Mouse (Mus musculus): ENCODE measurements around the gene Ddx4.

Ddx4 gene

GRCm38 (mm10) chr13:112652205-112652604 lies at the start of gene Ddx4:
TSS of gene Ddx4 (minus strand) at chr13:112652475.
- in situ Hi-C loops (cut with MboI; ENCODE audit: low pct_unique_long_range_greater_than_20kb in 1 of 2, low sequenced_read_pairs in 2 of 2, unreplicated experiment in 1 of 2) = no loop called here

- in situ Hi-C loops (cut with MboI; ENCODE audit: low pct_unique_long_range_greater_than_20kb in 1 of 2, low sequenced_read_pairs in 2 of 2, unreplicated experiment in 1 of 2) = no loop called here
Observed at GRCm38 (mm10) chr13:112701256-112701655, 49.0 kb upstream of the Ddx4 start.

GRCm38 (mm10) chr13:112695526-112696240 lies 43.4 kb upstream of the Ddx4 start:
- in situ Hi-C loops (cut with MboI; ENCODE audit: low pct_unique_long_range_greater_than_20kb in 1 of 2, low sequenced_read_pairs in 2 of 2, unreplicated experiment in 1 of 2) = no loop called here

- in situ Hi-C loops (cut with MboI; ENCODE audit: low pct_unique_long_range_greater_than_20kb in 1 of 2, low sequenced_read_pairs in 2 of 2, unreplicated experiment in 1 of 2) = no loop called here
Observed at GRCm38 (mm10) chr13:112692870-112693553, 40.7 kb upstream of the Ddx4 start.

GRCm38 (mm10) chr13:112686155-112686554 lies 33.9 kb upstream of the Ddx4 start:
- in situ Hi-C loops (cut with MboI; ENCODE audit: low pct_unique_long_range_greater_than_20kb in 1 of 2, low sequenced_read_pairs in 2 of 2, unreplicated experiment in 1 of 2) = loop anchor here in 1 of 2 experiments (10.0 kb wide), 1 partner anchor 189 kb away; no protein-coding TSS in a partner anchor

- in situ Hi-C loops (cut with MboI; ENCODE audit: low pct_unique_long_range_greater_than_20kb in 1 of 2, low sequenced_read_pairs in 2 of 2, unreplicated experiment in 1 of 2) = loop anchor here in 1 of 2 experiments (10.0 kb wide), 1 partner anchor 191 kb away; no protein-coding TSS in a partner anchor
Observed at GRCm38 (mm10) chr13:112683970-112684369, 31.7 kb upstream of the Ddx4 start.

GRCm38 (mm10) chr13:112683312-112683711 lies 31.0 kb upstream of the Ddx4 start:
- in situ Hi-C loops (cut with MboI; ENCODE audit: low pct_unique_long_range_greater_than_20kb in 1 of 2, low sequenced_read_pairs in 2 of 2, unreplicated experiment in 1 of 2) = loop anchor here in 1 of 2 experiments (10.0 kb wide), 1 partner anchor 191 kb away; no protein-coding TSS in a partner anchor

GRCm38 (mm10) chr13:112678154-112678553 lies 25.9 kb upstream of the Ddx4 start:
- in situ Hi-C loops (cut with MboI; ENCODE audit: low pct_unique_long_range_greater_than_20kb in 1 of 2, low sequenced_read_pairs in 2 of 2, unreplicated experiment in 1 of 2) = loop anchor here in 1 of 2 experiments (10.0 kb wide), 1 partner anchor 177 kb away; no protein-coding TSS in a partner anchor

- in situ Hi-C loops (cut with MboI; ENCODE audit: low pct_unique_long_range_greater_than_20kb in 1 of 2, low sequenced_read_pairs in 2 of 2, unreplicated experiment in 1 of 2) = loop anchor here (5.0 to 10.0 kb wide), 2 partner anchors 181 to 188 kb away; no protein-coding TSS in a partner anchor
Observed at GRCm38 (mm10) chr13:112673899-112674447, 21.7 kb upstream of the Ddx4 start.

- in situ Hi-C loops (cut with MboI; ENCODE audit: low pct_unique_long_range_greater_than_20kb in 1 of 2, low sequenced_read_pairs in 2 of 2, unreplicated experiment in 1 of 2) = loop anchor here (5.0 to 10.0 kb wide), 2 partner anchors 182 to 190 kb away; no protein-coding TSS in a partner anchor
Observed at GRCm38 (mm10) chr13:112672797-112673196, 20.5 kb upstream of the Ddx4 start.

GRCm38 (mm10) chr13:112671708-112672107 lies 19.4 kb upstream of the Ddx4 start:
- in situ Hi-C loops (cut with MboI; ENCODE audit: low pct_unique_long_range_greater_than_20kb in 1 of 2, low sequenced_read_pairs in 2 of 2, unreplicated experiment in 1 of 2) = loop anchor here (5.0 to 10.0 kb wide), 2 partner anchors 183 to 191 kb away; no protein-coding TSS in a partner anchor

GRCm38 (mm10) chr13:112667215-112667614 lies 14.9 kb upstream of the Ddx4 start:
- in situ Hi-C loops (cut with MboI; ENCODE audit: low pct_unique_long_range_greater_than_20kb in 1 of 2, low sequenced_read_pairs in 2 of 2, unreplicated experiment in 1 of 2) = loop anchor here (5.0 to 10.0 kb wide), 2 partner anchors 368 to 370 kb away; partner anchors contain the start of gene Cdc20b (in 2 of the 2)

GRCm38 (mm10) chr13:112666433-112667024 lies 14.3 kb upstream of the Ddx4 start:
- in situ Hi-C loops (cut with MboI; ENCODE audit: low pct_unique_long_range_greater_than_20kb in 1 of 2, low sequenced_read_pairs in 2 of 2, unreplicated experiment in 1 of 2) = loop anchor here (5.0 to 10.0 kb wide), 2 partner anchors 368 to 371 kb away; partner anchors contain the start of gene Cdc20b (in 2 of the 2)

- in situ Hi-C loops (cut with MboI; ENCODE audit: low pct_unique_long_range_greater_than_20kb in 1 of 2, low sequenced_read_pairs in 2 of 2, unreplicated experiment in 1 of 2) = loop anchor here in 1 of 2 experiments (10.0 kb wide), 1 partner anchor 373 kb away; the partner anchor contains the start of gene Cdc20b
Observed at GRCm38 (mm10) chr13:112661687-112662086, 9.4 kb upstream of the Ddx4 start.

- in situ Hi-C loops (cut with MboI; ENCODE audit: low pct_unique_long_range_greater_than_20kb in 1 of 2, low sequenced_read_pairs in 2 of 2, unreplicated experiment in 1 of 2) = loop anchor here in 1 of 2 experiments (10.0 kb wide), 1 partner anchor 374 kb away; the partner anchor contains the start of gene Cdc20b
Observed at GRCm38 (mm10) chr13:112660574-112661381, 8.5 kb upstream of the Ddx4 start, which contains the start of gene Slc38a9. TSS of gene Slc38a9 (plus strand) at chr13:112660751.

GRCm38 (mm10) chr13:112659986-112660573 lies 7.8 kb upstream of the Ddx4 start:
- in situ Hi-C loops (cut with MboI; ENCODE audit: low pct_unique_long_range_greater_than_20kb in 1 of 2, low sequenced_read_pairs in 2 of 2, unreplicated experiment in 1 of 2) = loop anchor here in 1 of 2 experiments (10.0 kb wide), 1 partner anchor 375 kb away; the partner anchor contains the start of gene Cdc20b

GRCm38 (mm10) chr13:112651183-112651582 lies 1.1 kb downstream of the Ddx4 start:
- in situ Hi-C loops (cut with MboI; ENCODE audit: low pct_unique_long_range_greater_than_20kb in 1 of 2, low sequenced_read_pairs in 2 of 2, unreplicated experiment in 1 of 2) = no loop called here
